Mouse (Mus musculus) adrenal gland, adult (tissue): ENCODE results near the gene Prkag1.

Experiments
- DNase-seq, 2 experiments: peaks; one replicate each; pipeline ENCODE4 v3.0.0; 2022 to 2023; ENCODE audit warnings: low spot score in 1 of 2; ENCODE audit not compliant: inconsistent age in 2 of 2

Prkag1 gene

DNA sequence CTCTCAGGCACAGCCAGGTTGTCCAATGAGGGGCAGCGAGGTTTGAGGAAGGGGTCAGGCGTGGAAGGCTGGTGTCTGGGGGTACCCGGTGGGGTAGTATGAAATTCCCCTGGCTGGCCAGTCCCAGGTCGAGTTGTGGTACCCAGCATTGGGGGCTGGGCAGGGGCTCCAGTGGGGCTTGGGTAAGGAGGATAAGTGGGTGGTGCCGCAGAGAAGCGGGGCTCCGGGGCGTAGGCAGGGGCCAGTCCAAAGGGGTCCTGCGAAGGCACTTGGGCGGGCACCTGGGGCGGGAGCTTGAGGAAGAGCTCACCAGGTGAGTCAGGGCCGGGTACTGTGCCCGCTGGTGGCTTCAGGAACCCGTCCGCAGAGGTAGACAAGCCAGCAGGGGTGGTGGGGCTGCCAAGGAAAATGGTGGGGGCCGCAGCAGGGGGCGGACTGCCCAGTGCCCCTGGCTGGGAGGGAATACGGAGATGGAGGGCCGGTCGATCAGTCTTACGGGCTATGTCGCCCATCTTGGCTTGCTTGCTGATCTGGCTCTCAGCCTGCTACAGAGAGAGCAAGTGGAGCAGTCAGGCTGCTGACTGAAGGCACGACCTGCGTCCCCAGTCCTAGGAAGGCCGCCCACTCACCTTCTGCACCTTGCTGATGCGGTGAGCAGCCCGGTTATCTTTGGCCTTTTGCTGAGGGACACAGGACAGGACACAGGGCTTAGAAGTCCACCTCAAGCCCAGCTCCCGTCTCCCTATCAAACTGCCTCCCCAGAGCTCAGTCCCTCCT lies 22.0 kb upstream of the Prkag1 start:
- DNase-seq, result peak in 1 of 2 experiments; percentile 19

DNA sequence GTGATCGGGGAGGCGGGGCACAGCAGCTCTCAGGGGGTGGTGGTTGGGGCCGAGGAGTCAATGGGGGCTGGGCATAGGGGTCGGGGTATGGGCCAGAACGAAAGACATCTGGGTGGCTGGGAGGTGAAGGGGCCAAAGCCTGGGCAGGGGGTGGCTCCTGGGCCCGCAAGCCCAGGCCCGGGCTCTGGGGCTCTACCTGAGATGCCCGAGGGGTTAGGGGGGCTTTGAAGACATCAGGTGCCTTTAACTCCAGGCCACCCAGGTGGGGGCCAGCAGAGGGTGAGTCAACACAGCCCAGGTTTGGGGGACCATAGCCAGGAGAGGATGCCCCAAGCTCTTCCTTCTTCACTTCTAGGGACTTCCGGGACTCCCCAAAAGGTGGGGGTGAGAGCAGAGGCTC lies 21.4 kb upstream of the Prkag1 start:
- DNase-seq, result no peak

DNA sequence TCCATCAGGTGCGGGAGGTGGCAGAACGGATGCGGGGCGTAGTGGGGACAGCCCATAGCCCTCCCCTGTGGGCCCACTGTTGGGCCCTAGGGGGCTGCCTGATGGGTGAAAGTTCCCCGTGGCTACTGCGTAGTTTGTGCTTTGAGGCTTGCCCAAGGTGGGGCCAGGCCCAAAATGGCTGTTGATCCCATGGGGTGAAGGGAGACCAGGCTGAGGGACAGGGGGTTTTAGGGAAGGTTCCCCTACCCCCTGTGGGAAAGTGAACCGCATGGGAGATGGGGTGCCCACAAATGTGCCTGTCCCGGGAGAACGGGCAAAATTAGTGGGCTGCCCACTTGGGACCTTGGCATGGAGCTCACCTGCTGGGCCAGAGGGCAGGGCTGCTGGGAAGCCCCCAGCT lies 20.8 kb upstream of the Prkag1 start:
- peak in 1 of 2 experiments; percentile 6 for DNase-seq

DNA sequence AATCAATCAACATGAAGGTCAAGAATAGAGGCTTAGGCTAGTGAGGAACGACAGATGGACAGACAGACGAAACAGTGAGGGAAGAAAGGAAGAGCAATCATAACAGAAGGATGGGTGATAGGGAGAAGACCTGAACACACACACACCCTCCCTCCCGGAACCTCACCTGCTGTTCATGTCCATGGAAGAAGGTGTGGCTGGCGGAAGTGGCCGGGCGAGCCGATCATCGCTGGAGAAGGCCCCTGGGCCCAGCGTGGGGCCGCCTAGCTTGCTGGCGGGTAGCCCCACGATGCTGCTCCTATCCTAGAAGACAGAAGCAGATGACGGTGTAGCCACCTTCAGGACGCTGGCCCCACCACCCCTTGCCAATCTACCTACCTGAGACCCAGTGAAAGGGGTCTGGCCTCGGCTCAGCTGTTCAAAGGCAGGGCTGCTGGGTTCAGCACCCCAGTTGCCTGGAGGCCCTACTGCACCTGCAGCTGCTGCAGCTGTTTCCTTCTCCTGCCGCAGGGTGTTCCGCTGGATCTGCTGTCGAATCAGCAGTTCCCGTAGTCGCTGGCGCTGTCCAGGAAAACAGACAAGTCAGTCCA lies 20.0 kb upstream of the Prkag1 start:
- DNase-seq, result peak in 1 of 2 experiments; percentile 11

DNA sequence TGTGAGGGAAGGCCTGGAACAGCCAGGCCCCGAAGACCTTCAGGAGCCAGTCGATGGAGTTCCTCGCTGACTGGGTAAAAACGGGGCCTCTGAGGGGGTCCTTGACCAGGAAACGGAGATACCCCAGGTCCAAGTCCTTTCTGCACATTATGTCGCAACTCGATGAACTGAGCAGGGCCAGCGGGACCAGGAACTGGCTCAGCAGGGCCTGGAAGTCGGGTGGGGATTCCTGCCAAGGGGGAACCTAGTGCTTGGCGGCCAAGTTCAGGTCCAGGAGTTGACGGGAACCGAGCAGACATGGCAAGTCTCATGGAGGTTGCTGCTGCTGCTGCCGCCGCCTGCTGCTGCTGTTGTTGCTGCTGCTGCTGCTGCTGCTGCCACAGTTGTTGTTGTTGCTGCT lies 19.3 kb upstream of the Prkag1 start:
- peak in 1 of 2 experiments; percentile 22 for DNase-seq

DNA sequence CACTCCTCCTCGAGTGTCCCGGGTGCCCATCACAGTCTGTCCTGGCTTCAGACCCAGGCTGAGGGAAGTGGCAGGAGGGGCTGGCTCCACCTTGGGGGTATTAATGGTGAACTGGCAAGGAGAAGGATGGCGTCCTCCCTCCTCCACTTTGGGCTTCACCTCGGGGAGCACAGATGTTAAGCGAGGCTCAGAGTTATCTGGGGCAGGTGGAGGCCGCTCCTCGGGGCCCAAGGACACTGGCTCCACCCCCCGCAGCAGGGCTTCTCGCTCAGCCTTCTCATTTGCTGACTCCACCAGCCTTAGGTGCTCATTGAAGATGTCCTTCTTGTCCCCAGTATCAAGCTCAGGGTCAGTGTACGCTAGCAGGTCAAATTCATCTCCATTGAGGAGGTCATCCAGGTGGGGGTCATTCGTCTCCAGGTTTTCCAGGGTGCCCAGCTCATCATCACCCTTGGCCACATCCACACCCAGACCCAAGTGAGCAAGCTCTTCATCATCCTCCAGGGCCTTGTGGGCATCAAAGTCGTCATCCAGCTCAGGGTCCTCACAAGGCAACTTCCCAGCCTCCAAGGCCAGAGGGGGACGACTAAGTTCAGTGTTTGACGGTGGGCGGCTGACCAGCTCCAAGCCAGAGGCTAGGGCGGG lies 18.8 kb upstream of the Prkag1 start:
- peak in 1 of 2 experiments; percentile 81 for DNase-seq

DNA sequence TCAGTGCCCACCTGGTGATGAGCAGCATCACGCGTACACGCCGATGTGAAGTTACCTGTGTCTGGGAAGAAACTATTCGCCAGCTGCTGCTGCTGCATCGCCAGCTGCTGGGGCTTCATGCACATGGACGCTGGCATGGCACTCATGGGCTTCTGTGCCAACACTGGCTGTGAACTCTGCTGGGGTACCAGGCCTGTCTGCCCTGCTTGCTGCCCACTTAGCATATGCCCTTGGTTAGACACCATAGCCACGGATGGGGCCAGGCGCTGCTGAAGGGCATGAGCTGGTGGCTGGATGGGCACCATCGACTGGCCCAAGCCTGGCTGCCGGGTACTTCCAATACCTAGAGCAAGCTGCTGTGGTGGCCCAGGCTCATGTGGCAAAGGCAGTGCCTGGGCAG lies 17.8 kb upstream of the Prkag1 start:
- DNase-seq, result no peak

DNA sequence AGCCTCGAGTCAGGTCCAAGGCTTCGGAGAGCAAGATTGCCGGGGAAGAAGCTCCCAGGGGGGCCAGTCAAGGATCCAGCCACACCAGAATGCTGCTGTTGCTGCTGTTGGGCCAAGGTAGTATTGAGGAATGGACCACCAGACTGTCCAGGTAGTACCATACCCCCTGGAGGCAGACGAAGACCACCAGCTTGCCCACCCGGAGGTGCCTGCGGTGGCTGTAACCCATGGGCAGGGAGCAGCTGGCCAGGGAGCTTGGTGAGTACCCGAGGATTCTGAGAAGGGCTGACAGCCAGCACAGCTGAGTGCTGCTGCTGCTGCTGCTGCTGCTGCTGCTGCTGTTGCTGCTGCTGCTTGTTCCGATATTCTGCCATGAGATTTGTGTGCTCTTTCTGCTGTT lies 14.8 kb upstream of the Prkag1 start:
- no peak for DNase-seq

DNA sequence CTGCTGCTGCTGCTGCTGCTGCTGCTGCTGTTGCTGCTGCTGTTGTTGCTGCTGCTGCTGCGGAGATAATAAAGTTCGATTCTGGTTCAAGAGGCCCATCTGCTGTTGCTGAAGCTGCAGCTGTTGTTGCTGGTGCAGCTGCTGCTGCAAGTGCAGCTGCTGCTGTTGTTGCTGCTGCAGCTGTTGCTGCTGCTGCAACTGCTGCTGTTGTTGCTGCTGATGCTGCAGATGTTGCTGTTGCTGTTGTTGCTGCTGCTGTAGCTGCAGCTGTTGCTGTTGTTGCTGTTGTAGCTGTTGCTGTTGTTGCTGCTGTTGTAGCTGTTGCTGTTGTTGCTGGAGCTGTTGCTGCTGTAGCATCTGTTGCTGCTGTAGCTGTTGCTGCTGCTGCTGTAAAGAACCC lies 13.8 kb upstream of the Prkag1 start:
- DNase-seq, result no peak

DNA sequence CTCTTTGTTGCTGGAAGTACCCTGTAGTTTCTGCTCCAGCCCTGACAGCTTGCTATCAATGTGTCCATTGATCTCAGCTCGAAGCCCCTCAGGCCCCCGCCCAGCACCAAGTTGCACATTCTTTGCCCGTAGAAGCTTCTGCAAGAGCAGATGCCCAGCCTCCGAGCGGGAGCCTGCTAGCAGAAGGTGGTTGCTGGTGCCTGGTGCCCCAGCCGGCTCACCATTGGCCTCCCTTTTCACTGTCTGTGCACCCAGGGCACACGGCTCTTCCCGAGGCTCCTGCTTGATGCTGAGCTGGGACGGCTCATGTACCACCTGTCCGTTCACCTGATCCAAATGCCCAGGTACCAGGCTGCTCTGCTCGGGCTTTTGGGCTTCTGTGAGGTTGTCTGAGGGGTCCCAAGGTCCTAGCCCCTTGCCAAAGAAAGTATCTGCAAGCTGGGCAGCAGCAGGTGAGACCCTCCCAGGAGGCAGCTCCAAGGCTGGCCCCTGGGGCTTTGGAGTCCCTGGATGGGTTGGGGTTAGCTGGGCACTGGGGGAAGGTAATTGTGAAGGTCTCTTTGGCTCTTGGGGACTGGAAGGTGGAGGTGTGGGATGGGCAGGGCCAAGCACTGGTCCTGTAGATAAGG lies 12.4 kb upstream of the Prkag1 start:
- DNase-seq, result no peak

DNA sequence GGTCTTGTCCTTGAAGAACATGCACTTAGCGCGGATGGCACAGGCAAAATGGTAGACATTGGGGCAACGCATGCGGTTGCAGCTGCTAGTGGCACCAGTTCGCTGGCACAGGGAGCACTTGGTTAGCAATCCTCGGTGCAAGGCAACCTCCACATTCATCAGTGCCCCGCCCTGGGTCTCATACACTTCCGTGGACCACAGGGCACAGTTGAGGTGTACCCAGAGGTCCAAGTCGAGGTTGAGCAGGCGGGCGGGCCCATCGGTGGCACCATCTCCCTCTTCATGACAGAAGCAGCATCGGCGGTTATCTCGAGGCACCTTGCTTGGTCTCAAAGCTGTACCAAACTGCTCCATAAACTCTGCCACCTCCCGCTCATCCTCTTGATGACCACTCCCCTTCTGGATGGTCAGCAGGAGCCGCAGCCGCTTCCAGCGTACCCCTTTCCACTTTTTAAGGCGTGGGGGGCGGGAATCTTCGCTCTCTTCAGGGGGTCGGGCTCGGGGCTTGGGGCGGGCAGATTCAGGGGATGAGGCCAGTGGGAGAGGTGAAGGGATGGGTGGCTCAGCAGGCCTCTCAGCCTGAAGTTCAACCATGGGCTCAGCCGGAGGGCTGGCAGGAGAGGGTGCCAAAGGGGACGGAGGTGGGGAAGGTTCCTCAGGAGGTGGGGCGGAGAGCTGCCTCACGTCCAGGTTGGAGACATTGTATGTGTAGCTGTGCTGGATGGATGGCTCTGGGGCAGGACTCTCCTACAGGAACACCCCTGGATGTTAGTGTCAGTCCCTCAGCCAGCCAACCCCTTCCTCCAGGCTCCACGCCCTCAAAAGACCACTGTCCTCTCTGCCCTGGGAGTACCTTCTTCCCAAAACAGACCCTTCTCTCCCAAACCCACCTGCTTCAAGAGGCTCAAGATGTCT lies 8.6 kb upstream of the Prkag1 start:
- peak in 1 of 2 experiments; percentile 32 for DNase-seq

DNA sequence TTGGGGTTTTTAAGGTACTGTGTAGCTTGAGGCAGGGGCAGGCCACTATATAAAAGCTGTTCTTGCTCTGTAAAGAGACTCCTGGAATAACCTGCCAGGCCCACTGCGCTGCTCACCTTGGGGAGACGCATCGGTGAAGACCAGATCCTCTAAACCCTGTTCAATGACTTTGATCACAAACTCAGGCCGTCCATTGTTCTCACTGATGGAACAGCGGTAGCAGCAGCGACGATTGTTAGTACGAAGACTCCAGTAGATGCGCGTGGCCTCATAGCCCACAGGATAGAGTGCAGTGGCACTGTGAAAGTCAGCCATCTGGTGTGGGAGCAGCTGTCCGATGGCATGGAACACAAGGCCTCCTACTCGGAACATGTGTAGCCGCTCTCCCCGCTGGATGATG lies 7.8 kb upstream of the Prkag1 start:
- peak in 1 of 2 experiments; percentile 39 for DNase-seq

DNA sequence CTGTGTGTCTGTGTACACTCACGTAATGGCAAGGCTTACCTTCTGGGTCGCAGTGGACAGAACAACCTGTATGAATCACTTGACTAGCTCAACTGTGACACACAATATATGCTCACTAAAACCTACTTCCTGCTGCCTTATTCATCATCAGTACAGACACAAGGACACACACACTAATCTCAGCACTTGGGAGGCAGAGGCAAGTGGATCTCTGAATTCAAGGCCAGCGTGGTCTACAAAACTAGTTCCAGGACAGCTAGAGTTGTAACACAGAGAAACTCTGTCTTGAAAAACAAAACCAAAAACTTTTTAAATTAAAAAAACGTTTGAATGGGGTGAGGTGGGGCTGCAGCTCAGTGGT lies 6.4 kb upstream of the Prkag1 start:
- peak in 1 of 2 experiments; percentile 56 for DNase-seq

DNA sequence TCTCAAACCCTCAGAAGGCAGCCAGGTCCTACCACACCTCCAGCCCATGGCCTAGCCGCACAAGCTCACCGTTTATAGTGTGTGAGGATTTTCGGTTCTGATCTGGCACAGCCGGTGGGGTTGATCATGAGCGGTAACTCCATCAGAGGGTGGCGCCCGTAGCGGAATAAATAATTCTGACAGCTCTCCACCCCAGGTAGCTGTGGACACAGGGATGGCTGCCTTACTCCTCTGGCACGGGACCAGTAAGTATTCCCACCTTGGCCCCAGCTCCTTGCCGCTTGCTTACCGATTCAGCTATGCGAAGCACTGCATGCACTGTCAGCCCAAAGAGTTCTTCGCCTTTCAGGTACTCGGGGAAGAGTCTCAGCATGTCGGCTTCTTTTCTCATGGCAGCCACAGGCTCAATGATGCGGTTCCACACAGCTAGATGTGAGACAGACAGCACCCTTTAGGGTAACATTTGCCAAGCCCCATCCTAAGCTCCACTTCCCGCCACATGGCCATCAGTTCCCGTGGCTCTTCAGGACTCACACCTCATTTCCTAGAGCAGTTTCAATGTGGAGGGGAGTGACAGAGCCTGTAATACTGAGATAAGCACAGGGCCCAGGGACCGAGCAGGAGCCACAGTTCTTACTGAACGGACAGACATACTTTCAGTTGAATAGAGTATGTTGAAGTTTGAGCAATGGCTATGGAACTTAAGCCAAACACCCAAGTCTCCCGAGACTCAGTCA lies 5.9 kb upstream of the Prkag1 start:
- DNase-seq, result no peak

DNA sequence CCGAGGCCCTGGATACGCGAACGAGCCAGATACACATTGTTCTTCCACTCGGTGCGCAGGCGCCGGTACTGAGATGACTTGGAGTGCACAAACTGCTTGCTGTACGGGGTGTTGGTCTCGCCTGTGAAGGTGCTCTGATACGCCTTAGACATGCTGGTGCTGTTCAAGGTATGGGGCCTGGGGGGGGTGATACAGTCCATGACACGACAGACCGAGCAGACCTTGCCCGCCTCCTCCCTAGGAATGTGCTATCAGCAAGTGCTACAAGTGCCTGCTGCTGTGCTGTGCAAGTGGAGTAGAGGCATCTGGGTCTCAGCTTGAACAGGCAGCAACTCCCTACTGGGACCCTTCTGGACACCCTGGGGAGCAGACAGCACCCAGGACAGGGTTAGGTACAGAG lies 4.0 kb upstream of the Prkag1 start:
- DNase-seq, result peak in 1 of 2 experiments; percentile 31

DNA sequence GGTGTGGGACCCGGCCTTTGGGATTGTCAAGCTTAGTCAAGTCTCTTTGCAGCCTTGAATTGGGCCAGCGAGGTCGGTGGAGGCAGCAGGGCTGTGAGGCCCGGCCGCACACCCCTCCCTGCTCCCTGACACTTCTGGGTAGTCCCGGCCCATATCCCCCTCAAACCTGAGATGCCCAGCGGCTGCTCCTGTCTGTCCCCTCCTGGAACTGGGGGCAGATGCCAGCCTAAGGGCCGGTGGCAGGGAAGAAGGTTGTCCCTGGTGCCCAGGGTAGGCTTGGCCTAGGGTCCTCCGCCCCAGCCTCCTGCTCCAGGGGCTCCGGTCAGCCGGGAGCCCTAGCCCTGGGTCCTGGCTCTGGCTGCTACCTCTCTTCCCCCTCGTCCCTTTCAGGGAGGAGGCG lies 2.7 kb upstream of the Prkag1 start:
- DNase-seq, result peak in 1 of 2 experiments; percentile 52

DNA sequence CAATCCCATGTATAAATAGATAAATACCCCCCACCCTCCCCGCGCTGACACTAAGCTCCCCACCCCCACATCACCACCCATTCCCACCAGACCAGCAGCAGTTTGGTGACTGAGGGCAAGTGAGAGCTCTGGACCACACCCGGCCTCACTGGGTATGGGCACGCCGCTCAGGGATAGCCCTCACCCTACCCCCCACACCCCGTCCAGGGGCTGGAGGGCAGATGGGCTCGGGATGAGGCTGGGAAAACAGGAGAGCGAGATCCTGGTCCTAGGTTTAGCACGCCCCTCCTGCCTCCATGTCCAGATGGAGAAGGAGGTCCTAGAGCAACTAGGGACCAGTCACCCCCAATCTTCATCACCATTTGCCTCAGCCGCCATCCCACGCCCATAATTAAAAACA lies 2.0 kb upstream of the Prkag1 start:
- peak in 1 of 2 experiments; percentile 46 for DNase-seq

DNA sequence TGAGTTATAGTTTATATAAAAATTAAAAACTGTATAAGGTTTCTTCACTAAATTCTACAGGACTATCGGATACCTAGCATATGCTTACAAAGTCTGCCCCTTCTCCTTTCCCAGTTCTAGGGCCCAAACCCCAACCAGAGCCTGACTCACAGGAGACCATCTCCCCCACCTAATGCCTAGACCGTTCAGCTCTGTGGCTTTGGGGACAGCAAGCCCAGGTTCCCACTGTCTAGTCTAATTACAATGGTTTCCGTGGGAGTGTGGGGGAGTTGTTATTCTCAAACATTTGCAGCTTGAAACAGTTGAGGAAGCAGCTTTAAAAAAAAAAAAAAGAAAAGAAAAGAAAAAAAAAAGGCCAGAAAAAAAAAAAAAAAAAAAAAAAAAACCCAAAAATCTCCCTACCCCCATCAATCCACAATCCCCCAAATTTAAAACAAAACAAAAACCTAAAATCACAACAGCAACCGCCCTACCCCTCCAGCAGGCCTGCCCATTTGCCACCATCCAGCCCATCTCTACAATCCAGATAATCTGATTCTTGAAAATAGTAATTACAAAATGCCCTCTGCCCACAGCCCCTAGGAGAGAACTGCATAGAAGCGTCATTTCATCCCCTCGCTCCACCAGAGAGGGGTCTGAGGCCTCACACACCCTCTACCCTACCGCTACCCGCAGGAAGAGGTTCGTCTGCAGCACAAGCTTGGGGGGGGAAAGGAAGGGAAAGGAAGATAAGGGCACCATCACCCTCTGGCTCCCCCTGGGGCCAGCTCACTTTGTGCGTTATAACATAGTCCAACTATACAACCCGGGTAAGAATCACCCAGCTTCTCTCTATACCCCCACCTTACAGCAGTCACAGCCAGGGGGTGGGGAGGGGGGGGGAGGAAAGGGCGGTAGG lies 1.1 kb upstream of the Prkag1 start:
- peak in 1 of 2 experiments; percentile 58 for DNase-seq

DNA sequence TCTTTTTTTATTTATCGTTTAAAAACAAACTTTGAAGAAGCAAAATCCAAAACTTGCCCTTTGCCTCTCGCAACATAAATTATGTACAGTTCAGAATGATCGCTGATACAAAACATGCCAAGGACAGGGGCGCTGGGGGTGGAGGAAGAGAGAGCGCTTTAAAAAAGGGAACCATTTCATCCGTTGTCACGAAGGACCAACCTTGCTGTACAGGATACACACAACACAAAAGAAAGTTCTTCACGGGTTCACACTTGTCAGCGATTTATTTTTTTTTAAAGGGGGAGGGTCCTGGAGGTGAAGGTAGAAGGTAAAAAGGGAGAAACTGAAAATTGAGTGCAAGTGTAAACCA lies 339 bp upstream of the Prkag1 start:
- DNase-seq, result no peak
